Mouse (Mus musculus) spleen, embryonic (tissue): ENCODE measurements around the gene Crybg2.

ENCODE experiments used
- CTCF ChIA-PET: fragments of 350-600 bp; sonication (Branson Sonifier 250); formaldehyde crosslinking; loops from one replicate; lab custom pipeline; 2022; lab: Charles Lee

Crybg2 gene

GRCm38 (mm10) chr4:134132519-134133095 lies 72.0 kb downstream of the Crybg2 start:
- CTCF ChIA-PET: no interaction called here

- CTCF ChIA-PET: no interaction called here
Observed at GRCm38 (mm10) chr4:134136280-134136926, 75.8 kb downstream of the Crybg2 start.

GRCm38 (mm10) chr4:134138857-134139256 lies 78.2 kb downstream of the Crybg2 start:
- CTCF ChIA-PET: interaction anchor here (0.6 to 1.1 kb wide), 4 partner anchors 53 to 465 kb away, joined by 3 to 8 read pairs (median 3); no protein-coding TSS in a partner anchor
